Mouse (Mus musculus) intestine, embryonic 14.5 days (tissue): ENCODE data around the gene D630039A03Rik. TPM values are rescaled to one million over a fixed set of nuclear protein-coding genes. Genes with fewer than 3 reads are reported as not detected.
A peak's percentile ranks its signal among the peaks of the same experiment; 100 is the strongest.

Experiments
- ATAC-seq: fragments of 200-750 bp; cut with Nextera tagmentation; replicated peaks from 2 replicates; pipeline ENCODE4 v1.8.0; 2017; ENCODE audit warnings: low read depth, moderate number of reproducible peaks, moderate TSS enrichment, moderate library complexity; ENCODE audit not compliant: low FRiP score, low TSS enrichment
- DNase-seq: peaks from one replicate; pipeline ENCODE4 v3.0.0-alpha.2; 2018; ENCODE audit warnings: low spot score
- H3K27ac ChIP-seq: fragments of 300-500 bp; sonication (generic); 2 replicates; pipeline ENCODE4 v1.5.1; 2014; ENCODE audit warnings: low read depth, mild to moderate bottlenecking, control low read depth
- H3K27me3 ChIP-seq: fragments of 300-500 bp; sonication (generic); replicated peaks from 2 replicates; pipeline ENCODE4 v1.6.1; 2014; ENCODE audit warnings: low read length, control low read depth; ENCODE audit not compliant: control insufficient read depth, insufficient read depth
- H3K36me3 ChIP-seq: fragments of 300-500 bp; sonication (generic); 2 replicates; pipeline ENCODE4 v1.6.1; 2014; ENCODE audit warnings: low read length, control low read depth; ENCODE audit not compliant: control insufficient read depth, insufficient read depth
- H3K4me1 ChIP-seq: fragments of 300-500 bp; sonication (generic); replicated peaks from 2 replicates; pipeline ENCODE4 v1.6.1; 2014; ENCODE audit warnings: low read length, control low read depth, mixed read lengths; ENCODE audit not compliant: control insufficient read depth, insufficient read depth
- H3K4me2 ChIP-seq: fragments of 300-500 bp; sonication (generic); 2 replicates; pipeline ENCODE4 v1.6.1; 2014; ENCODE audit warnings: low read length
- H3K4me3 ChIP-seq: fragments of 300-500 bp; sonication (generic); 2 replicates; pipeline ENCODE4 v1.5.1; 2014; ENCODE audit warnings: low read depth, low read length, control low read depth, mixed read lengths
- H3K9ac ChIP-seq: fragments of 300-500 bp; sonication (generic); 2 replicates; pipeline ENCODE4 v1.6.1; 2014; ENCODE audit warnings: mild to moderate bottlenecking, low read length
- H3K9me3 ChIP-seq: fragments of 300-500 bp; sonication (generic); 2 replicates; pipeline ENCODE4 v1.6.1; 2016; ENCODE audit warnings: low read length, control low read depth; ENCODE audit not compliant: control insufficient read depth
- WGBS: fragments of 180-500 bp; shearing (Covaris S2); extraction: QIAGEN DNeasy Blood & Tissue Kit; methylation state at CpG from one replicate; pipeline ENCODE4 v1.1.7; 2014; 5-methylcytosine and 5-hydroxymethylcytosine counted together
- polyA plus RNA-seq: library from polyadenylated mRNA; unstranded; fragments of >200 nt; fragmentation: Nextera tagmentation; extraction: Ambion mirVana; gene quantifications from 2 replicates; pipeline ENCODE4 v1.2.1, GENCODE M21; 2014

D630039A03Rik gene
- polyA plus RNA-seq, 1 experiment from 2014 or later: 6.1 TPM

GRCm38 (mm10) chr4:57940631-57941030 is 24.5 kb upstream of the D630039A03Rik start:
- no peak overlapping the region for H3K4me2 ChIP-seq
- H3K27me3 ChIP-seq: no peaks in the 10 kb centered on the region
- H3K4me3 ChIP-seq: no peak overlapping the region
- ATAC-seq: no peak
- H3K9ac ChIP-seq: no peak overlapping the region
- H3K4me1 ChIP-seq: no peaks in the 10 kb centered on the region
- H3K36me3 ChIP-seq: peaks cover 29% of the 10 kb centered on the region
- no peak overlapping the region for H3K27ac ChIP-seq
- WGBS: 81% methylated on average over 4 of the region's 4 CpGs
- H3K9me3 ChIP-seq: no peaks in the 10 kb centered on the region
- DNase-seq: peak; percentile 18

GRCm38 (mm10) chr4:57937292-57937691 is 21.2 kb upstream of the D630039A03Rik start:
- Histone ChIP-seq H3K36me3 (no peaks in the 10 kb centered on the region), H3K4me2 (no peak overlapping the region), H3K9me3 (no peaks in the 10 kb centered on the region; the same call in 1 of the 2 replicates), H3K4me1 (no peaks in the 10 kb centered on the region), H3K9ac (no peak overlapping the region), H3K4me3 (no peak overlapping the region), H3K27me3 (no peaks in the 10 kb centered on the region), H3K27ac (no peak overlapping the region)
- 76% methylated on average over 6 of the region's 6 CpGs for WGBS
- DNase-seq (no peak), ATAC-seq (no peak)

- no peak for ATAC-seq
Measured at GRCm38 (mm10) chr4:57934181-57934580, 18.1 kb upstream of the D630039A03Rik start.

GRCm38 (mm10) chr4:57930559-57931170 is 14.6 kb upstream of the D630039A03Rik start:
- Histone ChIP-seq H3K36me3 (no peaks in the 10 kb centered on the region), H3K27ac (no peak overlapping the region), H3K4me1 (no peaks in the 10 kb centered on the region), H3K27me3 (no peaks in the 10 kb centered on the region), H3K4me2 (no peak overlapping the region), H3K9me3 (no peaks in the 10 kb centered on the region; the same call in 1 of the 2 replicates), H3K4me3 (no peak overlapping the region), H3K9ac (no peak overlapping the region)
- DNase-seq (no peak), ATAC-seq (no peak)
- 67% methylated on average over 5 of the region's 5 CpGs for WGBS

More at GRCm38 (mm10) chr4:57934181-57934580, 18.1 kb upstream of the D630039A03Rik start:
- Histone ChIP-seq H3K27me3 (no peaks in the 10 kb centered on the region), H3K4me2 (no peak overlapping the region), H3K9me3 (no peaks in the 10 kb centered on the region; the same call in 1 of the 2 replicates), H3K36me3 (no peaks in the 10 kb centered on the region), H3K9ac (no peak overlapping the region), H3K27ac (no peak overlapping the region), H3K4me3 (no peak overlapping the region), H3K4me1 (no peaks in the 10 kb centered on the region)
- DNase-seq: no peak
- WGBS: 76% methylated on average over 5 of the region's 5 CpGs

- Histone ChIP-seq H3K4me2 (no peak overlapping the region), H3K27me3 (no peaks in the 10 kb centered on the region), H3K36me3 (no peaks in the 10 kb centered on the region), H3K4me3 (no peak overlapping the region), H3K4me1 (no peaks in the 10 kb centered on the region), H3K9me3 (no peaks in the 10 kb centered on the region; the same call in 1 of the 2 replicates), H3K27ac (no peak overlapping the region), H3K9ac (no peak overlapping the region)
- 0 out of 2 replicates have a peak, but pooled peaks have one; percentile 36 for ATAC-seq
- DNase-seq: no peak
- WGBS: 26% methylated on average over 3 of the region's 3 CpGs
Measured at GRCm38 (mm10) chr4:57927464-57928205, 11.5 kb upstream of the D630039A03Rik start.

- H3K4me2 ChIP-seq: no peak overlapping the region
- WGBS: 76% methylated on average over 6 of the region's 6 CpGs
Measured at GRCm38 (mm10) chr4:57924556-57925071, 8.5 kb upstream of the D630039A03Rik start.

GRCm38 (mm10) chr4:57922171-57922570 is 6.1 kb upstream of the D630039A03Rik start:
- no peak for DNase-seq
- Histone ChIP-seq H3K27me3 (no peaks in the 10 kb centered on the region), H3K27ac (no peak overlapping the region), H3K36me3 (no peaks in the 10 kb centered on the region), H3K4me2 (no peak overlapping the region), H3K4me3 (no peak overlapping the region), H3K9me3 (no peaks in the 10 kb centered on the region), H3K4me1 (peaks cover 9% of the 10 kb centered on the region; the same call in 1 of the 2 replicates), H3K9ac (no peak overlapping the region)
- WGBS: 24% methylated on average over 5 of the region's 5 CpGs
- no peak for ATAC-seq

More at GRCm38 (mm10) chr4:57924556-57925071, 8.5 kb upstream of the D630039A03Rik start:
- no peaks in the 10 kb centered on the region for H3K27me3 ChIP-seq
- DNase-seq (no peak), ATAC-seq (no peak)
- no peak overlapping the region for H3K4me3 ChIP-seq
- H3K27ac ChIP-seq: no peak overlapping the region
- H3K4me1 ChIP-seq: peaks cover 7% of the 10 kb centered on the region; the same call in 1 of the 2 replicates
- H3K9me3 ChIP-seq: no peaks in the 10 kb centered on the region
- no peak overlapping the region for H3K9ac ChIP-seq
- no peaks in the 10 kb centered on the region for H3K36me3 ChIP-seq

- no peak for DNase-seq
- Histone ChIP-seq H3K27ac (no peak overlapping the region), H3K9ac (no peak overlapping the region), H3K4me2 (no peak overlapping the region), H3K9me3 (no peaks in the 10 kb centered on the region), H3K4me3 (no peak overlapping the region), H3K27me3 (no peaks in the 10 kb centered on the region), H3K36me3 (no peaks in the 10 kb centered on the region), H3K4me1 (peaks cover 10% of the 10 kb centered on the region; the same call in 1 of the 2 replicates)
- ATAC-seq: no peak
- WGBS: 96% methylated on average over 1 of the region's 1 CpGs
Measured at GRCm38 (mm10) chr4:57920522-57920921, 4.4 kb upstream of the D630039A03Rik start.
